Mouse (Mus musculus): ENCODE results near the gene Bcl6. TPM values are rescaled to one million over a fixed set of nuclear protein-coding genes. Genes with fewer than 3 reads are reported as not detected.
A peak's percentile ranks its signal among the peaks of the same experiment; 100 is the strongest.

Gene Bcl6
- polyA plus RNA-seq, 1 experiment from 2014 or later: 0.23 TPM

- Histone ChIP-seq H3K36me3 (ENCODE audit: control insufficient read depth, insufficient read depth, low read length) (no peaks in the 10 kb centered on the region), H3K9me3 (ENCODE audit: control insufficient read depth, low read length) (no peaks in the 10 kb centered on the region), H3K4me3 (ENCODE audit: low read depth, low read length) (peak overlapping the region; percentile 51), H3K4me2 (replicated peaks; ENCODE audit: low read depth) (no peak overlapping the region; the same call in 1 of the 2 replicates), H3K27me3 (ENCODE audit: control insufficient read depth, insufficient read depth, low read length) (no peaks in the 10 kb centered on the region), H3K27ac (replicated peaks) (no peak overlapping the region; the same call in 1 of the 2 replicates), H3K9ac (ENCODE audit: low read length) (0 out of 2 replicates have a peak overlapping the region, but pooled peaks have one; percentile 65), H3K4me1 (replicated peaks; ENCODE audit: control insufficient read depth, insufficient read depth) (no peaks in the 10 kb centered on the region; the same call in none of the 2 replicates)
- 6% methylated on average over 6 of the region's 6 CpGs for WGBS
- TF ChIP-seq CTCF (IDR thresholded peaks at IDR 0.05; ENCODE audit: low read depth): peak; percentile 78
- TF ChIP-seq EP300 (optimal IDR thresholded peaks at IDR 0.05): no peak
- no peak for ATAC-seq (ENCODE audit: low FRiP score, low TSS enrichment)
- peak; percentile 38 for DNase-seq (ENCODE audit: low spot score)
These were observed 3.2 kb downstream of the Bcl6 start for GRCm38 (mm10) chr16:23985467-23985861.

- H3K4me3 ChIP-seq (ENCODE audit: low read depth, low read length): peak overlapping the region; percentile 51
- H3K4me2 ChIP-seq (replicated peaks; ENCODE audit: low read depth): peak overlapping the region; percentile 82
- ATAC-seq (ENCODE audit: low FRiP score, low TSS enrichment) (no peak), DNase-seq (ENCODE audit: low spot score) (peak; percentile 42)
- H3K4me1 ChIP-seq (replicated peaks; ENCODE audit: control insufficient read depth, insufficient read depth): no peaks in the 10 kb centered on the region; the same call in none of the 2 replicates
- H3K9ac ChIP-seq (ENCODE audit: low read length): peak overlapping the region; percentile 65
- peak overlapping the region; percentile 82 for H3K27ac ChIP-seq (replicated peaks)
- no peaks in the 10 kb centered on the region for H3K36me3 ChIP-seq (ENCODE audit: control insufficient read depth, insufficient read depth, low read length)
- no peak for TF ChIP-seq CTCF (IDR thresholded peaks at IDR 0.05; ENCODE audit: low read depth)
- no peak for TF ChIP-seq EP300 (optimal IDR thresholded peaks at IDR 0.05)
- WGBS: 3% methylated on average over 22 of the region's 22 CpGs
- H3K9me3 ChIP-seq (ENCODE audit: control insufficient read depth, low read length): no peaks in the 10 kb centered on the region
- H3K27me3 ChIP-seq (ENCODE audit: control insufficient read depth, insufficient read depth, low read length): no peaks in the 10 kb centered on the region
These were observed 3.7 kb downstream of the Bcl6 start for GRCm38 (mm10) chr16:23984760-23985466.

- under 1% methylated on average over 22 of the region's 22 CpGs for WGBS
- ATAC-seq (ENCODE audit: low FRiP score, low TSS enrichment): peak; percentile 49
- TF ChIP-seq CTCF (IDR thresholded peaks at IDR 0.05; ENCODE audit: low read depth) (peak; percentile 98), EP300 (optimal IDR thresholded peaks at IDR 0.05) (no peak)
- Histone ChIP-seq H3K4me1 (replicated peaks; ENCODE audit: control insufficient read depth, insufficient read depth) (no peaks in the 10 kb centered on the region; the same call in 1 of the 2 replicates), H3K27ac (replicated peaks) (peak overlapping the region; percentile 82), H3K9ac (ENCODE audit: low read length) (peak overlapping the region; percentile 65), H3K4me3 (ENCODE audit: low read depth, low read length) (peak overlapping the region; percentile 51), H3K9me3 (ENCODE audit: control insufficient read depth, low read length) (no peaks in the 10 kb centered on the region), H3K4me2 (replicated peaks; ENCODE audit: low read depth) (peak overlapping the region; percentile 82), H3K27me3 (ENCODE audit: control insufficient read depth, insufficient read depth, low read length) (no peaks in the 10 kb centered on the region), H3K36me3 (ENCODE audit: control insufficient read depth, insufficient read depth, low read length) (no peaks in the 10 kb centered on the region)
- DNase-seq (ENCODE audit: low spot score): peak; percentile 89
These were observed 4.5 kb downstream of the Bcl6 start for GRCm38 (mm10) chr16:23984183-23984582.

GRCm38 (mm10) chr16:23982891-23983588, 5.6 kb downstream of the Bcl6 start:
- no peak for TF ChIP-seq EP300 (optimal IDR thresholded peaks at IDR 0.05)
- peak; percentile 65 for TF ChIP-seq CTCF (IDR thresholded peaks at IDR 0.05; ENCODE audit: low read depth)
- peak overlapping the region; percentile 80 for H3K4me2 ChIP-seq (replicated peaks; ENCODE audit: low read depth)
- peak overlapping the region; percentile 47 for H3K9ac ChIP-seq (ENCODE audit: low read length)
- H3K36me3 ChIP-seq (ENCODE audit: control insufficient read depth, insufficient read depth, low read length): no peaks in the 10 kb centered on the region
- H3K27ac ChIP-seq (replicated peaks): peak overlapping the region; percentile 84
- peak; percentile 76 for DNase-seq (ENCODE audit: low spot score)
- H3K4me3 ChIP-seq (ENCODE audit: low read depth, low read length): peak overlapping the region; percentile 42
- ATAC-seq (ENCODE audit: low FRiP score, low TSS enrichment): 0 out of 2 replicates have a peak, but pooled peaks have one; percentile 5
- H3K27me3 ChIP-seq (ENCODE audit: control insufficient read depth, insufficient read depth, low read length): no peaks in the 10 kb centered on the region
- 2% methylated on average over 33 of the region's 33 CpGs for WGBS
- H3K4me1 ChIP-seq (replicated peaks; ENCODE audit: control insufficient read depth, insufficient read depth): no peaks in the 10 kb centered on the region; the same call in 1 of the 2 replicates
- no peaks in the 10 kb centered on the region for H3K9me3 ChIP-seq (ENCODE audit: control insufficient read depth, low read length)

- H3K27ac ChIP-seq (replicated peaks): peak overlapping the region; percentile 84
- peak overlapping the region; percentile 47 for H3K9ac ChIP-seq (ENCODE audit: low read length)
- WGBS: 11% methylated on average over 28 of the region's 28 CpGs
- DNase-seq (ENCODE audit: low spot score): peak; percentile 84
- peak overlapping the region; percentile 42 for H3K4me3 ChIP-seq (ENCODE audit: low read depth, low read length)
- H3K27me3 ChIP-seq (ENCODE audit: control insufficient read depth, insufficient read depth, low read length): no peaks in the 10 kb centered on the region
- no peaks in the 10 kb centered on the region for H3K36me3 ChIP-seq (ENCODE audit: control insufficient read depth, insufficient read depth, low read length)
- peak; percentile 81 for TF ChIP-seq CTCF (IDR thresholded peaks at IDR 0.05; ENCODE audit: low read depth)
- TF ChIP-seq EP300 (optimal IDR thresholded peaks at IDR 0.05): no peak
- peak; percentile 83 for ATAC-seq (ENCODE audit: low FRiP score, low TSS enrichment)
- no peaks in the 10 kb centered on the region; the same call in 1 of the 2 replicates for H3K4me1 ChIP-seq (replicated peaks; ENCODE audit: control insufficient read depth, insufficient read depth)
- H3K4me2 ChIP-seq (replicated peaks; ENCODE audit: low read depth): peak overlapping the region; percentile 80
- no peaks in the 10 kb centered on the region for H3K9me3 ChIP-seq (ENCODE audit: control insufficient read depth, low read length)
These were observed 6.5 kb downstream of the Bcl6 start for GRCm38 (mm10) chr16:23981925-23982851.
